Mouse (Mus musculus) thymus, adult 2 months (tissue): Measurements from ENCODE around the gene Ets1.

Source experiments
- CTCF ChIP-seq: fragments of 200-500 bp; IDR thresholded peaks from 2 replicates; pipeline ENCODE4 v1.5.1; 2012; ENCODE audit warnings: mild to moderate bottlenecking, control low read depth, low read length, moderate library complexity, borderline replicate concordance; ENCODE audit not compliant: control insufficient read depth, poor library complexity, insufficient read depth; ENCODE audit errors: extremely low read depth
- POLR2A ChIP-seq: fragments of 200-500 bp; IDR thresholded peaks from 2 replicates; pipeline ENCODE4 v1.6.1; 2012; ENCODE audit warnings: mild to moderate bottlenecking, low read length, control low read depth, moderate library complexity; ENCODE audit not compliant: control insufficient read depth, poor library complexity, insufficient read depth; ENCODE audit errors: extremely low read depth

- TF ChIP-seq POLR2A (no peak), CTCF (no peak)
Observed at GRCm38 (mm10) chr9:32703976-32704745, 68.1 kb downstream of the Ets1 start.
